Mouse (Mus musculus) cerebellum, adult 2 months (tissue): Measurements from ENCODE around the gene Rasgef1b.

Experiments used
- CTCF ChIP-seq: fragments of 200-500 bp; IDR thresholded peaks from 2 replicates; pipeline ENCODE4 v1.5.1; 2011; ENCODE audit warnings: low read depth, mild to moderate bottlenecking, control low read depth, low read length, moderate library complexity, borderline replicate concordance; ENCODE audit not compliant: insufficient read depth
- POLR2A ChIP-seq: fragments of 200-500 bp; IDR thresholded peaks from 2 replicates; pipeline ENCODE4 v1.6.1; 2011; ENCODE audit warnings: low read length, control low read depth, borderline replicate concordance; ENCODE audit not compliant: insufficient read depth

- no peak for TF ChIP-seq POLR2A
- TF ChIP-seq CTCF = peak; percentile 57; the same call in 1 of the 2 replicates
Measured at GRCm38 (mm10) chr5:99708706-99709105, 20.2 kb downstream of the Rasgef1b start.
